Mouse (Mus musculus) left cerebral cortex, adult 11 months (tissue): ENCODE measurements at regions not wholly inside any gene's neighbourhood (a gene's known extent, or its start where the extent isn't known, plus 50 kb on each side); places are given as distances from the start of the nearest gene placed in this dataset.

Experiments used
- DNase-seq: peaks from one replicate; pipeline ENCODE4 v3.0.0; 2022; ENCODE audit warnings: low spot score

- DNase-seq = no peak
Measured at GRCm38 (mm10) chr13:59916166-59917044, 93.5 kb upstream of the Tut7 start.

- DNase-seq = no peak
Measured at GRCm38 (mm10) chr13:59915734-59916133, 92.8 kb upstream of the Tut7 start.

- DNase-seq = no peak
Measured at GRCm38 (mm10) chr13:59910179-59911071, 87.5 kb upstream of the Tut7 start.

GRCm38 (mm10) chr13:59909400-59909799, 86.5 kb upstream of the Tut7 start:
- DNase-seq = no peak

GRCm38 (mm10) chr13:59908786-59909185, 85.8 kb upstream of the Tut7 start:
- DNase-seq = no peak

- no peak for DNase-seq
Measured at GRCm38 (mm10) chr13:59905488-59905887, 82.5 kb upstream of the Tut7 start.

- no peak for DNase-seq
Measured at GRCm38 (mm10) chr13:59904415-59904814, 81.5 kb upstream of the Tut7 start.

- DNase-seq = no peak
Measured at GRCm38 (mm10) chr13:59899521-59899920, 76.6 kb upstream of the Tut7 start.

- no peak for DNase-seq
Measured at GRCm38 (mm10) chr13:59895754-59896153, 72.8 kb upstream of the Tut7 start.

- DNase-seq = no peak
Measured at GRCm38 (mm10) chr13:59894094-59894493, 71.1 kb upstream of the Tut7 start.

- no peak for DNase-seq
Measured at GRCm38 (mm10) chr13:59892961-59893360, 70.0 kb upstream of the Tut7 start.

GRCm38 (mm10) chr13:59892340-59892739, 69.4 kb upstream of the Tut7 start:
- no peak for DNase-seq

- no peak for DNase-seq
Measured at GRCm38 (mm10) chr13:59891737-59892136, 68.8 kb upstream of the Tut7 start.

GRCm38 (mm10) chr13:59889468-59890117, 66.6 kb upstream of the Tut7 start:
- DNase-seq = peak; percentile 30

GRCm38 (mm10) chr13:59888038-59889016, 65.4 kb upstream of the Tut7 start:
- no peak for DNase-seq

- peak; percentile 17 for DNase-seq
Measured at GRCm38 (mm10) chr13:59887306-59887705, 64.4 kb upstream of the Tut7 start.

GRCm38 (mm10) chr13:59886572-59886971, 63.6 kb upstream of the Tut7 start:
- DNase-seq = no peak

GRCm38 (mm10) chr13:59881989-59882784, 59.2 kb upstream of the Tut7 start:
- DNase-seq = no peak

- DNase-seq = no peak
Measured at GRCm38 (mm10) chr13:59880055-59880454, 57.1 kb upstream of the Tut7 start.

GRCm38 (mm10) chr13:59875637-59876036, 52.7 kb upstream of the Tut7 start:
- no peak for DNase-seq
